ENCODE assay signal across 14 mouse cellular contexts in the genomic region with DNA sequence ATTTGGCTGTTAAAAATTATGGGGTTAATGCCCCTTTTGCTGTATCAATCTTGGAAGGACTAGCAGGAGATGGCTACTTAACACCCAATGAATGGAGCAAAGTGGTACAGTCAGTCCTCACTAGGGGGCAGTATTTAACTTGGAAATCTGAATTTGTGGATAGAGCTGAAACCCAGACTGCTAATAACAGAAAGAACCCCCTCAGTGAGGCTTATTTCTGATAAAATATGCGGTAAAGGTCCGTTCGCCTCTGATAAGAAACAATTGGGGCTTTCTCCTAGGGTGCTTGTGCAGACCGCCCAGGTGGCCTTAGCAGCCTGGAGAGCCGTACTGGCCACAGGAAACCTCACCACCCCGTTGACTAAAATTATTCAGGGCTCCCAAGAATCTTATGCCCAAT. TPM values are rescaled to one million over a fixed set of nuclear protein-coding genes. Genes with fewer than 3 reads are reported as not detected.
DNase-seq lines count a peak whose midpoint lies in the region; ATAC-seq and TF ChIP-seq lines count a peak whose summit lies in the region.
"Had no signal": no experiment of that assay in that cellular context is flagged by ENCODE, and none has a peak within 500 bp of the region (broad histone marks: within the 10 kb centered on the region; RNA-seq: fewer than 3 reads in every experiment).

No protein-coding gene starts in this region.

- no peaks in the 10 kb centered on the region for H3K4me1 ChIP-seq in intestine, postnatal 0 days (replicated peaks; ENCODE audit: control insufficient read depth, insufficient read depth, low read length)
- H3K4me1 ChIP-seq in intestine, embryonic 16.5 days (ENCODE audit: control insufficient read depth, insufficient read depth, low read length) = no peaks in the 10 kb centered on the region
- H3K4me1 ChIP-seq in neural tube, embryonic 15.5 days = no peaks in the 10 kb centered on the region
- no peaks in the 10 kb centered on the region for H3K4me1 ChIP-seq in cortical plate, adult 2 months (ENCODE audit: control insufficient read depth, insufficient read depth, low read length)
- H3K4me1 ChIP-seq in stomach, postnatal 0 days (replicated peaks; ENCODE audit: control insufficient read depth, insufficient read depth) = no peaks in the 10 kb centered on the region
- H3K4me1 ChIP-seq: heart, embryonic 10.5 days had no signal

- no peak for TF ChIP-seq POLR2A in cortical plate, adult 2 months (IDR thresholded peaks at IDR 0.05; ENCODE audit: extremely low read depth, insufficient read depth, low read length)

- no peaks in the 10 kb centered on the region for H3K36me3 ChIP-seq in intestine, postnatal 0 days (ENCODE audit: control insufficient read depth, insufficient read depth)
- no peaks in the 10 kb centered on the region for H3K36me3 ChIP-seq in intestine, embryonic 16.5 days (ENCODE audit: control insufficient read depth, insufficient read depth, low read length)
- H3K36me3 ChIP-seq in neural tube, embryonic 15.5 days = no peaks in the 10 kb centered on the region
- H3K36me3 ChIP-seq in stomach, postnatal 0 days (ENCODE audit: control insufficient read depth, insufficient read depth, low read length) = no peaks in the 10 kb centered on the region
- H3K36me3 ChIP-seq: heart, embryonic 10.5 days had no signal

- no peak overlapping the region for H3K4me3 ChIP-seq in intestine, postnatal 0 days (ENCODE audit: low read depth, low read length)
- no peak overlapping the region for H3K4me3 ChIP-seq in intestine, embryonic 16.5 days (ENCODE audit: low read length)
- no peak overlapping the region for H3K4me3 ChIP-seq in neural tube, embryonic 15.5 days (replicated peaks)
- no peak overlapping the region for H3K4me3 ChIP-seq in cortical plate, adult 2 months (ENCODE audit: insufficient read depth, low read length)
- no peak overlapping the region for H3K4me3 ChIP-seq in stomach, postnatal 0 days (ENCODE audit: low read depth, low read length)
- H3K4me3 ChIP-seq: heart, embryonic 10.5 days had no signal

- H3K27ac ChIP-seq in intestine, postnatal 0 days (ENCODE audit: low read depth, low read length) = no peak overlapping the region
- H3K27ac ChIP-seq in intestine, embryonic 16.5 days (ENCODE audit: low read length) = no peak overlapping the region
- H3K27ac ChIP-seq in neural tube, embryonic 15.5 days (replicated peaks) = no peak overlapping the region
- no peak overlapping the region for H3K27ac ChIP-seq in cortical plate, adult 2 months (ENCODE audit: insufficient read depth, low read length)
- no peak overlapping the region for H3K27ac ChIP-seq in stomach, postnatal 0 days (replicated peaks)
- H3K27ac ChIP-seq: heart, embryonic 10.5 days had no signal

- no peak for TF ChIP-seq EP300 in stomach, postnatal 0 days (optimal IDR thresholded peaks at IDR 0.05)

- H3K9me3 ChIP-seq in intestine, postnatal 0 days (ENCODE audit: control insufficient read depth) = no peaks in the 10 kb centered on the region
- H3K9me3 ChIP-seq in intestine, embryonic 16.5 days (ENCODE audit: control insufficient read depth, low read length) = no peaks in the 10 kb centered on the region
- no peaks in the 10 kb centered on the region for H3K9me3 ChIP-seq in neural tube, embryonic 15.5 days (replicated peaks)
- H3K9me3 ChIP-seq in stomach, postnatal 0 days (ENCODE audit: control insufficient read depth, low read length) = no peaks in the 10 kb centered on the region
- H3K9me3 ChIP-seq: heart, embryonic 10.5 days had no signal

- 48% methylated on average over 6 of the region's 6 CpGs for WGBS in intestine, postnatal 0 days
- WGBS in intestine, embryonic 16.5 days = 60% methylated on average over 6 of the region's 6 CpGs
- 71% methylated on average over 6 of the region's 6 CpGs for WGBS in neural tube, embryonic 15.5 days
- 49% methylated on average over 6 of the region's 6 CpGs for WGBS in stomach, postnatal 0 days

- H3K9ac ChIP-seq in intestine, postnatal 0 days (ENCODE audit: low read depth, low read length) = no peak overlapping the region
- no peak overlapping the region for H3K9ac ChIP-seq in intestine, embryonic 16.5 days (ENCODE audit: low read depth, low read length)
- no peak overlapping the region for H3K9ac ChIP-seq in neural tube, embryonic 15.5 days (replicated peaks)
- H3K9ac ChIP-seq in stomach, postnatal 0 days (ENCODE audit: low read length) = no peak overlapping the region

- peak; percentile 26; the same call in 1 of the 2 replicates for TF ChIP-seq CTCF in intestine, postnatal 0 days (IDR thresholded peaks at IDR 0.05; ENCODE audit: low read depth)
- peak; percentile 15; the same call in 1 of the 2 replicates for TF ChIP-seq CTCF in cortical plate, adult 2 months (IDR thresholded peaks at IDR 0.05; ENCODE audit: extremely low read depth, insufficient read depth, low read length)
- peak; percentile 34 for TF ChIP-seq CTCF in stomach, postnatal 0 days (IDR thresholded peaks at IDR 0.05; ENCODE audit: low read depth)

- H3K27me3 ChIP-seq in intestine, postnatal 0 days (replicated peaks; ENCODE audit: control insufficient read depth, insufficient read depth, low read length) = no peaks in the 10 kb centered on the region
- no peaks in the 10 kb centered on the region for H3K27me3 ChIP-seq in intestine, embryonic 16.5 days (replicated peaks; ENCODE audit: control insufficient read depth, insufficient read depth, low read length)
- H3K27me3 ChIP-seq in neural tube, embryonic 15.5 days (replicated peaks) = no peaks in the 10 kb centered on the region
- H3K27me3 ChIP-seq in stomach, postnatal 0 days (ENCODE audit: control insufficient read depth, insufficient read depth, low read length) = no peaks in the 10 kb centered on the region
- H3K27me3 ChIP-seq: Patski had no signal

- peak; percentile 12 for DNase-seq in neural tube, embryonic 10.5 days (ENCODE audit: extremely low spot score, low spot score)
- no peak for DNase-seq in stomach, postnatal 0 days (ENCODE audit: low spot score)
- DNase-seq in ovary, postnatal 14 days (ENCODE audit: low spot score) = no peak
- no peak for DNase-seq in thymus, postnatal 14 days
- DNase-seq: lung, adult 18-20 months had no signal

- no peak for ATAC-seq in intestine, postnatal 0 days
- ATAC-seq in intestine, embryonic 16.5 days = no peak
- no peak for ATAC-seq in neural tube, embryonic 15.5 days (ENCODE audit: low FRiP score)
- ATAC-seq in stomach, postnatal 0 days (ENCODE audit: low FRiP score, low TSS enrichment) = no peak
- ATAC-seq: Patski had no signal

- no peak overlapping the region for H3K4me2 ChIP-seq in intestine, postnatal 0 days (replicated peaks; ENCODE audit: low read depth)
- no peak overlapping the region for H3K4me2 ChIP-seq in intestine, embryonic 16.5 days (ENCODE audit: low read depth, low read length)
- no peak overlapping the region for H3K4me2 ChIP-seq in neural tube, embryonic 15.5 days
- no peak overlapping the region for H3K4me2 ChIP-seq in stomach, postnatal 0 days (replicated peaks; ENCODE audit: low read depth)

RNA-seq across cellular contexts. Expression of gene Vmn2r22, which starts 6.5 kb away (rescaled TPM):
- polyA plus RNA-seq in intestine, postnatal 0 days (2015; fragmentation: Nextera tagmentation; extraction: Ambion mirVana) = not detected in 2 replicates
- not detected in 2 replicates for polyA plus RNA-seq in intestine, embryonic 16.5 days (2015; fragmentation: Nextera tagmentation; extraction: Ambion mirVana)
- polyA plus RNA-seq in neural tube, embryonic 15.5 days (2015; fragmentation: Nextera tagmentation; extraction: Ambion mirVana) = not detected in 2 replicates
- polyA plus RNA-seq in cortical plate, adult 2 months (2012; rRNA removed) = not detected in 2 replicates
- 0.01 TPM in 1 of 2 replicates, not detected in the other for polyA plus RNA-seq in stomach, postnatal 0 days (2015; fragmentation: Nextera tagmentation; extraction: Ambion mirVana)
- polyA plus RNA-seq: heart, embryonic 10.5 days; kidney, embryonic 16.5 days; Patski; spleen, adult 2 months; urinary bladder, adult 2 months had no signal

RNA-seq across cellular contexts. Expression of gene Vmn2r23, which starts 45.4 kb away (rescaled TPM):
- polyA plus RNA-seq in intestine, postnatal 0 days (2015; fragmentation: Nextera tagmentation; extraction: Ambion mirVana) = not detected in 2 replicates
- not detected in 2 replicates for polyA plus RNA-seq in intestine, embryonic 16.5 days (2015; fragmentation: Nextera tagmentation; extraction: Ambion mirVana)
- not detected in 2 replicates for polyA plus RNA-seq in neural tube, embryonic 15.5 days (2015; fragmentation: Nextera tagmentation; extraction: Ambion mirVana)
- polyA plus RNA-seq in cortical plate, adult 2 months (2012; rRNA removed) = not detected in 2 replicates
- polyA plus RNA-seq in stomach, postnatal 0 days (2015; fragmentation: Nextera tagmentation; extraction: Ambion mirVana) = 0.02 TPM in 1 of 2 replicates, not detected in the other
- polyA plus RNA-seq: heart, embryonic 10.5 days; kidney, embryonic 16.5 days; Patski; spleen, adult 2 months; urinary bladder, adult 2 months had no signal
